Mouse (Mus musculus): Measurements from ENCODE around the gene Cysrt1.

GRCm38 (mm10) chr2:25194006-25194405, 48.2 kb downstream of the Cysrt1 start:
- TF ChIP-seq CTCF (IDR thresholded peaks at IDR 0.05; ENCODE audit: borderline replicate concordance, insufficient read depth, low read depth, low read length) (no peak), POLR2A (IDR thresholded peaks at IDR 0.05; ENCODE audit: borderline replicate concordance, insufficient read depth, low read length) (no peak)

Measured in cerebellum, adult 2 months (tissue).